Mouse (Mus musculus): ENCODE results near the gene Arhgef11. TPM values are rescaled to one million over a fixed set of nuclear protein-coding genes. Genes with fewer than 3 reads are reported as not detected.

The Arhgef11 gene
- polyA plus RNA-seq, 1 experiment from 2014 or later = 14.4 TPM

DNA sequence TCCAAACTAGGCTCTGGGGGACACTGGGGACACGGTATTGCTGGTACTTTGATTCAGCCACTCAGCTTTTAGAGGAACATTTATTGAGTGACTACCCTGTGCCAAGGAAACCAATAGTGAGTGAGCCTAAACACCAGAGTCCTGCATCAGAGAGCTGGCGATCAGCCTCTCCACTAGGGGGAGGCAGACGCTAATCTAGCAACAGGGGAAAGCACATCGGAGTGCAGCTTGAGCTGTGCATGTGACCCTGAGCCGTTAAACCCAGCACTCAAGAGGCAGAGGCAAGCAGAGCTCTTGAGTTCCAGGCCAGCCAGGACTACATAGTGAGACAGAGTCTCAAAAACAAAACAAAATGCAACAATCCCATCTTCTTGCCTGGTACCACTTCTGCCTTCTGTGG is 131.7 kb downstream of the Arhgef11 start:
- Histone ChIP-seq H3K4me1 (replicated peaks) (peaks cover 17% of the 10 kb centered on the region), H3K4me3 (replicated peaks) (no peak overlapping the region), H3K9me3 (no peaks in the 10 kb centered on the region), H3K4me2 (replicated peaks) (no peak overlapping the region), H3K36me3 (peaks cover 14% of the 10 kb centered on the region), H3K27me3 (replicated peaks) (no peaks in the 10 kb centered on the region), H3K9ac (no peak overlapping the region), H3K27ac (no peak overlapping the region)
- WGBS = 17% methylated on average over 5 of the region's 5 CpGs
- ATAC-seq = peak; percentile 44

DNA sequence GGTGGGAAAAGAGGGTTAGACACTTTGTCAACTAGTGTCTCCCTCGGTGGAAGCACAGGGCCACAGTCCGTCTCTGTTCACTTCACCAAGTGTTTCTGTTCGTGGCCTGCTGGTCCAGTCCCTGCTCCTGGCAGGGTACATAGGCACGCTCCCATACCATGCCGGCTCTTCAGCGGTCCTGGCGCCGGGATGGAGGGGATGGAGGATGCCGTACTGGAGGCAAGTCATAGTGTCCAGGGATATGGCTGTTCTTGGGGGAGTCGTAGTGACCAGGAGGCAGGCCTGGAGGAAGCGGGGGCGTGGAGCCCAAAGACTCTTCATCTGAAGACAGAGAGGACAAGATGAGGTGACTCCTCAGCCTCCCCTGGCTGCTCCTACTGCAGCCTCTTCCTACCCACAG is 132.6 kb downstream of the Arhgef11 start:
- WGBS = 91% methylated on average over 12 of the region's 12 CpGs
- H3K4me1 ChIP-seq (replicated peaks) = peaks cover 16% of the 10 kb centered on the region
- no peak for ATAC-seq
- H3K4me2 ChIP-seq (replicated peaks) = no peak overlapping the region
- no peaks in the 10 kb centered on the region for H3K9me3 ChIP-seq
- no peaks in the 10 kb centered on the region for H3K27me3 ChIP-seq (replicated peaks)
- no peak overlapping the region for H3K4me3 ChIP-seq (replicated peaks)
- H3K9ac ChIP-seq = no peak overlapping the region
- peaks cover 16% of the 10 kb centered on the region for H3K36me3 ChIP-seq
- no peak overlapping the region for H3K27ac ChIP-seq

DNA sequence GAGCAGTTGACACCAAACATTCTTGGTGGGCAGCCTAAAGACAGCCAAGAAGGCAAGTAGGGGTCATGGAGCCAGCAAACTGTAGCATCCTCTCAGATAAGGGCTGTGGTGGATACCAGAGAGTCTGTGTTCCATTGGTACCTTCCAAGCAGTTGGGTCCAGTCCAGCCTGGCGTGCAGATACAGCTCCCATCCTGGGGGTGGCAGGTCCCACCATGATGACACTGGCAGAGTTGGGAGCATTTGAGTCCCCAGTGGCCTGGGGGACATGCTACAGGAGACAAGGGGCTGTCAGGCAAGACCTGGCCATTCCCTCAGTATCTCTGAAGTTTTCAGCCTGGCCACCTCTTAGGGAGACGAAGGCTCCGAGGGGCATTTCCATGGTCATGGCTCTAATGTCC is 135.2 kb downstream of the Arhgef11 start:
- no peak overlapping the region for H3K27ac ChIP-seq
- H3K4me1 ChIP-seq (replicated peaks) = peaks cover 13% of the 10 kb centered on the region
- no peak overlapping the region for H3K4me2 ChIP-seq (replicated peaks)
- ATAC-seq = no peak
- H3K9me3 ChIP-seq = no peaks in the 10 kb centered on the region
- no peaks in the 10 kb centered on the region for H3K27me3 ChIP-seq (replicated peaks)
- H3K36me3 ChIP-seq = peaks cover 16% of the 10 kb centered on the region
- H3K4me3 ChIP-seq (replicated peaks) = no peak overlapping the region
- H3K9ac ChIP-seq = no peak overlapping the region
- 89% methylated on average over 3 of the region's 3 CpGs for WGBS

DNA sequence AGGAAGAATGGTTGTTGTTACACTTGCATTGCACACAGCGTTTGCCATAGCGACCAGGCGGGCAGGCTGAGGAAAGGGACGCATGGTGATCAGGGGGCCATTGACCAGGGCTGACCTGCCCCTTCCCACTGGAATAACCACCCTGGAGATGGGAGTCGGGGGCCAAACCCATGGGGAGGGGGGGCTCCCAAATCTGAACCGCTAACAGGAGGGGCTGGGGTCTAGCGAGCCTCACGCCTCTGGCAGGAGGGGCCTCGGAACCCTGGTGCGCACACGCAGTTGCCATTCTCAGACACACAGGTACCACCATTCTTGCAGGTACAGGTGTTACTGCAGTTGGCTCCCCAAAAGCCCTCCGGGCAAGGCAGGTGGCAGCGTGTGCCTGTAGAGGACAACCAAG is 136.5 kb downstream of the Arhgef11 start:
- no peak overlapping the region for H3K4me2 ChIP-seq (replicated peaks)
- H3K27me3 ChIP-seq (replicated peaks) = no peaks in the 10 kb centered on the region
- peaks cover 8% of the 10 kb centered on the region for H3K4me1 ChIP-seq (replicated peaks)
- H3K36me3 ChIP-seq = peaks cover 16% of the 10 kb centered on the region
- H3K9ac ChIP-seq = no peak overlapping the region
- no peak overlapping the region for H3K4me3 ChIP-seq (replicated peaks)
- no peak overlapping the region for H3K27ac ChIP-seq
- 89% methylated on average over 13 of the region's 13 CpGs for WGBS
- no peak for ATAC-seq
- no peaks in the 10 kb centered on the region for H3K9me3 ChIP-seq

DNA sequence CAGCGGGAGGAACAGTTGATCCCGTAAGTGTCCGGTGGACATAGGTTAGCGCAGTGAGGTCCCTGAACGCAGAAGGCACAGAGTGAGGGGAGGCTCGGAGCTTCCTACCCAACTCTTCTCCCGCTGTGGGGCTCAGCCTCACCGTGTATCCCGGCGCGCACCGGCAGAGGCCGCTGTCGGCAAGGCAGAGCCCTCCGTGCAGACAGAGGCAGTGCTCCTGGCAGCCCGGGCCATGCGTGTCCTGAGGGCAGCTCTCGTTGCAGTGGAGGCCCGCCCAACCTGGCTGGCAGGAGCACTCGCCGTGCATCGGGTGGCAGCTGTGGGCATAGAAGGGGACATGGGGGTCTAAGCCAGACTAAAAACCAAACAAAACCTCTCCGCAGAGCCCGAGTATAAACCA is 138.6 kb downstream of the Arhgef11 start:
- Histone ChIP-seq H3K9me3 (no peaks in the 10 kb centered on the region), H3K4me1 (replicated peaks) (peaks cover 14% of the 10 kb centered on the region), H3K9ac (no peak overlapping the region), H3K27me3 (replicated peaks) (no peaks in the 10 kb centered on the region), H3K4me3 (replicated peaks) (no peak overlapping the region), H3K4me2 (replicated peaks) (peak overlapping the region; percentile 48), H3K27ac (no peak overlapping the region), H3K36me3 (peaks cover 16% of the 10 kb centered on the region)
- 4% methylated on average over 24 of the region's 24 CpGs for WGBS
- ATAC-seq = peak; percentile 88

DNA sequence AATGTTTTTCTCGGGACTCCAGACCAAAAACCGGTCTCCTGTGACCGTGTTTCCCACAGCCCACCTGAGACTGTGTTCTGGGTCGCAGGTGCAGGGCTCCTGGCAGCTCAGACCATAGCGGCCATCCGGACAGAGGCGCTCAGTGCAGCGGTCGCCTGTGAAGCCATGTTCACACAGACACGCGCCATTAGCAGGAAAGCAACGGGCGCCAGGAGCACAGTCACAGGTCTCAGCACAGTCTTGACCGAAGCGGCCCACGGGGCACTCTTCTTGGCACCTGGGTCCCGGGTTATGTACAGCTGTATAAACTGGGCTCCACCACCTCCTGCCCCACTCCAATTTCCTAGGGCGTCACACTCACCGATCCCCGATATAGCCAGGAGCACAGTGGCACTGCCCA is 139.1 kb downstream of the Arhgef11 start:
- Histone ChIP-seq H3K36me3 (peaks cover 16% of the 10 kb centered on the region), H3K4me1 (replicated peaks) (peaks cover 19% of the 10 kb centered on the region), H3K9ac (no peak overlapping the region), H3K4me2 (replicated peaks) (peak overlapping the region; percentile 48; the same call in 1 of the 2 replicates), H3K27ac (no peak overlapping the region), H3K9me3 (no peaks in the 10 kb centered on the region), H3K27me3 (replicated peaks) (no peaks in the 10 kb centered on the region), H3K4me3 (replicated peaks) (no peak overlapping the region)
- ATAC-seq = 0 out of 2 replicates have a peak, but pooled peaks have one; percentile 4
- 58% methylated on average over 20 of the region's 20 CpGs for WGBS

DNA sequence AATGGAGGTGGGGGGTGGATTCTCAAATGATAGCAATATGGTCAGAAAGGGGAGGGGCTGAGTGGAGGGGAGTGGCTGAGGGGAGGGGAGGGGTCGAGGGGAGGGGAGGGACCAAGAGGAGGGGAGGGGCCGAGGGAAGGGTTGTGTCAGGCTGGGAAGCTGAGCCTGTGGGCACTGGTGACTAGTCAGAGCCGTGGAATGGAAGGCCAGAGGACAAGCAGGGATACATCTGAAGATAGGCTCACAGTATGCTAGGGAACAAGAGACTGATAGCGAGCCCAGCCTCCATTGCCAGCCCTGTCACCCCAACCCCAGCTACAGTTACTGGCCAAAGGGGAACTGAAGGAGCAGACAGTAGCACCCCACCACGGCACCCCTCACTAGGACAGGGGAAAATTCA is 141.3 kb downstream of the Arhgef11 start:
- H3K27ac ChIP-seq = no peak overlapping the region
- ATAC-seq = no peak
- WGBS = 37% methylated on average over 4 of the region's 5 CpGs

DNA sequence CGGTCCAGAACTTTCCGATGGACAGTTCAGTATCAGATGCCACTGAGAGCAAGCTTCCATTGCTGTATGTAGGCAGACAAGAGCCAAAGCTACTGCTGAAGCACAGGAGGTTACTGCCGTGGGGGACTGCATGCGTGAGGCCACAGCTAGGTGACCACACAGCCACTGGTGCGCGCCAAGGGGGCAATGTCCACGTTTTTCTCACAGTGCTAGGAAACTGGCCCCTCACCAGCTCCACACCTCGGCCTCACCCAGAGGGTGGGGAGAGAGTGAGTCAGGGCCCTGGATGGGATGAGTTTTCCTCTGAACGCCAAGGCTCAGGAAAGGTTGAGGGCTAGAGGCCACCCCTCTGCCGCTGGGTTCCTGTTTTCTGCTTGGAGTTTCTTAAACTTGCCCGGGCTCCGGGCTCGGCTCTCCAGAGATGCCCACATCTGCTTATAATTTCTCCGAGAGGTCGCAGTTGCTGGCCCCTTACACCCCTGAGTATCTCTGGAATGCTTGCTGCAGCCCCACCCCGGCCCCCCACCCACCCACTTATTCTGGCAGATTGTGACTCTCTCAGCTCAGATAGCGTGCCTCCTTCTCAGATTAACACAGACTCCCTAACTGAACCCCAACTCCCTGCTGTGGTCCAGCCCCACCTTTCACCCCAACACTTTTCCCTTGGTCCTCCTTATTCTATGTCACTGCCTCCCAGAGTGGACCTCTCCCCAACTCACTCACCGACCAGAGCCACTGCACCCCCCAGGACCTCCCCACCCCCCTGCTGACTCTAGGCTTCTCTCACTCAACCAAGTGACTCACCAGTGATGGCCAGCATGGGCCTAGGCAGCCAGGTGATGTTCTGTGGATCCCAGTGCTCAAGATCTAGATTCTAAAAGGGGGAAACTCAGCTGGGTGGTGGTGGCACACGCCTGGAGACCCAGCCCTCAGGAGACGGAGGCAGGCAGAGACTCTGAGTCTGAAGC is 144.3 kb downstream of the Arhgef11 start:
- Histone ChIP-seq H3K9me3 (no peaks in the 10 kb centered on the region), H3K4me2 (replicated peaks) (peak overlapping the region; percentile 37), H3K27ac (peak overlapping the region; percentile 68), H3K4me1 (replicated peaks) (peaks cover 59% of the 10 kb centered on the region), H3K27me3 (replicated peaks) (no peaks in the 10 kb centered on the region), H3K9ac (no peak overlapping the region), H3K4me3 (replicated peaks) (0 out of 2 replicates have a peak overlapping the region, but pooled peaks have one; percentile 4), H3K36me3 (no peaks in the 10 kb centered on the region)
- peak; percentile 69 for ATAC-seq
- 62% methylated on average over 20 of the region's 20 CpGs for WGBS

More for the DNA sequence above, 141.3 kb downstream of the Arhgef11 start:
- Histone ChIP-seq H3K9ac (no peak overlapping the region), H3K36me3 (peaks cover 6% of the 10 kb centered on the region; the same call in 1 of the 2 replicates), H3K27me3 (replicated peaks) (no peaks in the 10 kb centered on the region), H3K9me3 (no peaks in the 10 kb centered on the region), H3K4me1 (replicated peaks) (peaks cover 38% of the 10 kb centered on the region), H3K4me3 (replicated peaks) (no peak overlapping the region), H3K4me2 (replicated peaks) (no peak overlapping the region)

DNA sequence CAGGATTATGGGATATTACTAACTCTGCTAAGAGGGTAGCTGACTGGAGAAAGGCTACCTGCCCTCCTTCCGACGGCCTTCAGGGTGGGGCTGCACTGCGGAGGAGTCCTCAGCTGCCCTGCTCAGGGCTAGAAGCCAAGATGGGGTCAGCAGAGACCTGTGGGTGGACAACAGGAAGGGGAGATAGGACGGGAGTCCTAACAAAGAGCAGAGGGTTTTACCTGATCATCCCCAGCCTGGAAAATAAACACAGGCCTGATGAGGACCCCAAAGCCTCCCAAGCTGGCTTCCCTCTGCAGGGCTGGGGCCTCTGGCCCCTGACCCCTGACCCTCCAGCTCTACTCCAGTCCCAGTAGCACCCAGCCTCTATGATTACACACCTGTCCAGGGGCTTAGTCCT is 145.8 kb downstream of the Arhgef11 start:
- H3K9ac ChIP-seq = peak overlapping the region; percentile 32; the same call in 1 of the 2 replicates

DNA sequence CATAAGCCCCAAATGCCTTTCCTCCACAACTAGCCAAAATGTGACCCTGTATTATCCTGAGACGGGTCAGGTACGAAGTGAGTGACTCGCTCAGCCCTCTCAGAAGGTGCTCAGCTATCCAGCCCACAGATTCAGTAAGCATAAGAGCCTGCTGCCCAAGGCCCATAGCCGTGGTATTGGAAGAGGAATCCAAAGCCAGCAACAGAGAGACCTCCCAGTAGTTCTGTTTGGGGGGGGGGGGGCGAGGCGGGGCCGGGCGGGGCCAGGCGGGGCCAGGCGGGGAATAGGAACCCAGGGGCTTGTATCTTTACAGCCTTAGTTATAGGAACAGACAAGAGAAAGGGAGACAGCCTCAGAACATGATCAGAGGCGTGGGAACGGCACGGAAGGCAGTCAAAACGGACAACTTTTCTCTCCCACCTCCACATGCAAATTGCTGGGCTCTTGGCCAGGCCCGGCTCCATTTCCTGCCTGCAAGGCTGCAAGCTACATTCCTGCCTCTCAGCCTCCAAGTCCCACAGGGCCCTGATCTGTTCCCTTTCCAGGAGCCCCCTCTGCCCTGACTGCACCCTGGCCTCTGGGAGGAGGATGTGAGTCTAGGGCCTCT is 146.4 kb downstream of the Arhgef11 start:
- H3K27me3 ChIP-seq (replicated peaks) = no peaks in the 10 kb centered on the region
- H3K4me3 ChIP-seq (replicated peaks) = peak overlapping the region; percentile 18
- H3K36me3 ChIP-seq = no peaks in the 10 kb centered on the region
- H3K9me3 ChIP-seq = no peaks in the 10 kb centered on the region
- peak overlapping the region; percentile 95 for H3K27ac ChIP-seq
- H3K4me1 ChIP-seq (replicated peaks) = peaks cover 70% of the 10 kb centered on the region
- peak overlapping the region; percentile 32 for H3K9ac ChIP-seq
- H3K4me2 ChIP-seq (replicated peaks) = peak overlapping the region; percentile 58
- WGBS = 8% methylated on average over 15 of the region's 15 CpGs
- peak; percentile 55 for ATAC-seq

More for the DNA sequence above, 145.8 kb downstream of the Arhgef11 start:
- Histone ChIP-seq H3K4me1 (replicated peaks) (peaks cover 72% of the 10 kb centered on the region), H3K27me3 (replicated peaks) (no peaks in the 10 kb centered on the region), H3K27ac (peak overlapping the region; percentile 95), H3K4me3 (replicated peaks) (0 out of 2 replicates have a peak overlapping the region, but pooled peaks have one; percentile 18), H3K36me3 (no peaks in the 10 kb centered on the region), H3K4me2 (replicated peaks) (peak overlapping the region; percentile 58), H3K9me3 (no peaks in the 10 kb centered on the region)
- no peak for ATAC-seq
- WGBS = 38% methylated on average over 4 of the region's 4 CpGs

DNA sequence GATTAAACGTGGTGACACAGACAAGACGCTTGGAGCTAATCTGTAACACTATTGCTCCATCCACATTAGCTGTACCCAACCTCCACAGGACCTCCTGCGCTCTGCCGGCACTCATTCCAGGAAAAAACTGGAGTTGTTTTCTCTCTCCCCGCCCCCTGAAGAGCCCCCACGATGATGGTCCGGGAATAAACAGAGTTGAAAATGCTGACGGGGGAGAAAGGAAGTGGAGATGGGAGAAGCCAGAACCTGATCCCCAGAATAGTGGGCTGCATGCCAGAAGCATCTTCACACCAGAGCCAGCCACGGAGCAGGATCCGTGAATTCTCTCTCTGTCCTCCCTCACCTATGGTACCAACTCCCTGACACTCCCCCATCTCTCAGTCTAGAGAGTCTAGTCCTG is 147.1 kb downstream of the Arhgef11 start:
- peak overlapping the region; percentile 32 for H3K9ac ChIP-seq
- peak; percentile 1; the same call in 1 of the 2 replicates for ATAC-seq

DNA sequence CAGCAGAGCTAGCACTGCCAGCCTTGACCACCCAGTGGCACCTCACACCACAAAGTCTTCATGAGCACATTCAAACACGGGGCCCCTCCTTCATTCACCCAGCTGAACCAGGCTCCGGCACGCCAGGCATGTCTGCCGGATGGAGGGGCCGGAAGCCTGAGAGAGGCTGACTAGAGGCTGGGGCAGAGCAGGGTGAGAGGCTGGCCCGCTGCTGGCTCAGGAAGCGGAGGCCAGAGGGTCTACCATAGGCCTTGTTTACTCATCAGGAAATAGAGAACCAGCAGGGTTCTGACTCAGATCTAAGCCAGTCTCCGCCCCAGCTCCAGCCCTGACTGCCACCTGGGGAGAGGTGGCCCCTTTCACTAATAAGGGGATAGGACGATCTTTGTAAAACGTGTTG is 147.7 kb downstream of the Arhgef11 start:
- peak; percentile 21 for ATAC-seq
- peaks cover 64% of the 10 kb centered on the region for H3K4me1 ChIP-seq (replicated peaks)
- no peaks in the 10 kb centered on the region for H3K9me3 ChIP-seq
- peak overlapping the region; percentile 21 for H3K9ac ChIP-seq
- H3K27ac ChIP-seq = peak overlapping the region; percentile 95
- H3K27me3 ChIP-seq (replicated peaks) = no peaks in the 10 kb centered on the region
- 23% methylated on average over 10 of the region's 10 CpGs for WGBS
- H3K36me3 ChIP-seq = no peaks in the 10 kb centered on the region
- peak overlapping the region; percentile 18; the same call in 1 of the 2 replicates for H3K4me3 ChIP-seq (replicated peaks)
- H3K4me2 ChIP-seq (replicated peaks) = peak overlapping the region; percentile 58

More for the DNA sequence above, 147.1 kb downstream of the Arhgef11 start:
- Histone ChIP-seq H3K9me3 (no peaks in the 10 kb centered on the region), H3K27ac (peak overlapping the region; percentile 95), H3K36me3 (no peaks in the 10 kb centered on the region), H3K27me3 (replicated peaks) (no peaks in the 10 kb centered on the region), H3K4me3 (replicated peaks) (peak overlapping the region; percentile 18; the same call in 1 of the 2 replicates), H3K4me2 (replicated peaks) (peak overlapping the region; percentile 58), H3K4me1 (replicated peaks) (peaks cover 64% of the 10 kb centered on the region)
- 17% methylated on average over 10 of the region's 10 CpGs for WGBS

Measured in intestine, embryonic 15.5 days (tissue).